Mouse (Mus musculus): ENCODE data around the gene Fgr. TPM values are rescaled to one million over a fixed set of nuclear protein-coding genes. Genes with fewer than 3 reads are reported as not detected.

Gene Fgr
- total RNA-seq, 2 experiments from 2014 or later: 0.09 to 0.14 TPM

DNA sequence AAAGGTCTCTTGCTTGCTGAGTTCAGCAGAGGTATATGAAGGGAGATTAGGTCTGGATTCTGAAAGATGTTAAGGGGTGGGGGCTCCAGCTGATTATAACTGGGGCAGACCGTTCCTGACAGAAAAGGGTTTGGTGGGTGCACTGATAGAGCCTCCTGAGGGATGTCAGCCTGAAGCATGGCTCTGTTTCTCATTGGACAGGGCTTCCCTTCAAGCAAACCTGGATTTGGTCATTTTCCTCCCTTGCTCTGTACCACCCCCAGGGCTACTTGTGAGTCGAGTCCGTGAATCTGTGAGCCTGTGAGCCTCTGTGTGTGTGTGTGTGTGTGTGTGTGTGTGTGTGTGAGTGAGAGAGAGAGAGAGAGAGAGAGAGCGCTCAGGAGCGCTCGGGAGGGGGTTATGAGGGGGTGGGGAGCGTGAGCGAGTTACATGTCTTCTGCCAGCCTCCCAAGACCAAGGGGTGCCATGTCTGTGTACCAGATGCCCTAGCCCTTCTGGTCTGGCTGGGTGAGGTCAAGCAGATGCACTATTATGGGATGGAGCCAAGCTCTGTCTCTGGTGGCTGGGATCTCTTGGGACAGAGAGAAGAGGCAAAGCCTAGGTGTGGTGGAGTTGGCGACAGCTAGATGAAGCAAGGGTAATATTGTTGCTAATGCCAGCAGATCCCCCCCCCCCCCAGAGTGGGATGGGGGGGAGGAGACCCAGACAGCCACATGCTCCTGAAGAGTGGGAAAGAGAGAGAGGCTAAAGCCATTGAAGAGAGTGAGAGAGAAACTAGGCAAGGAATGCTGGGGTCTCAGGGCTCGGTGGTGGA is 41.2 kb downstream of the Fgr start:
- no peak for DNase-seq (ENCODE audit: low spot score)

DNA sequence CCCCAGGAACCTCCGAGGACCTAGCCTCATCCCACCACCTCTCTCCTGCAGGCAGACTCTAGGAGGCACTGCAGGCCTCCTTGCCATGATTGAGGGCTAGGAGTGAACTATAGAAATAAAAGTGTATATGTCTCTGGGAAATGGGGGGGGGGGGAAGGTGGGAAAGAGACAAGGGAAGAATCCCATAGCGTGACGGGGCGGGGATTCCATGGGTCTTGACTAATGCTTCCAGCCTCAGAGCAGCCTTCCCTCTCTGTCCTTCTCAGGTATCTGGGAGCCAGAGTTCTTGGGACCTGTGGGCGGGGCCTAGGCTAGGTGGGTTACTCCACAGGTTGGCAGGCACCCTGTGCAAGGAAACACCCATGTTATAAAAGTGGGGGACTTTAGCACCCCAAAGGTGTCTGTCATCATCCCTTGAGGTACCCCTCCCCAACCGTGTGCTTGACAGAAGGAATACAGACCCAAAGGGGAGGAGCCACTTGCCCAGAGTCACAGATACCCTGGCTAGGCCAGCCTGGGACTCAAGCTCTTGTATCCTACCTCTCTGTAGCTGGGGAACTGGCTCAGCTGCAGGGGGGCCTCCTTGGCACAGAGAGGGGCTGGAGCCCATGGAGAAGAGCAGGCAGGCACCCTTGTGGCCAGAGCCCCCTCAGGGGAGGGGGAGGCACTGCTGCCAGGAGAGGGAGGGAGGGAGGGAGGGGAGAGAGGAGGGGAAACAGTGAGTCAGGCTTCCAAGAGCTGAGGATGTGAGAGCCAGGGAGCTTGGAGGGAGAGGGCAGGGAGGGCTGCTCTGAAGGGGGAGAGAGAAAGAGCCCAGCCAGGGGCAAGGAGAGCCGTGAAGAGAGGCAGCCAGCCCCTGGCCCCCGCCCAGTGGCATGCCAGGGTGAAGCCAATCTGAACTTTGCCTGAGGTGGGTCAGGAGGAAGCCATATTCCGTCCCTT is 42.1 kb downstream of the Fgr start:
- DNase-seq (ENCODE audit: low spot score): no peak

DNA sequence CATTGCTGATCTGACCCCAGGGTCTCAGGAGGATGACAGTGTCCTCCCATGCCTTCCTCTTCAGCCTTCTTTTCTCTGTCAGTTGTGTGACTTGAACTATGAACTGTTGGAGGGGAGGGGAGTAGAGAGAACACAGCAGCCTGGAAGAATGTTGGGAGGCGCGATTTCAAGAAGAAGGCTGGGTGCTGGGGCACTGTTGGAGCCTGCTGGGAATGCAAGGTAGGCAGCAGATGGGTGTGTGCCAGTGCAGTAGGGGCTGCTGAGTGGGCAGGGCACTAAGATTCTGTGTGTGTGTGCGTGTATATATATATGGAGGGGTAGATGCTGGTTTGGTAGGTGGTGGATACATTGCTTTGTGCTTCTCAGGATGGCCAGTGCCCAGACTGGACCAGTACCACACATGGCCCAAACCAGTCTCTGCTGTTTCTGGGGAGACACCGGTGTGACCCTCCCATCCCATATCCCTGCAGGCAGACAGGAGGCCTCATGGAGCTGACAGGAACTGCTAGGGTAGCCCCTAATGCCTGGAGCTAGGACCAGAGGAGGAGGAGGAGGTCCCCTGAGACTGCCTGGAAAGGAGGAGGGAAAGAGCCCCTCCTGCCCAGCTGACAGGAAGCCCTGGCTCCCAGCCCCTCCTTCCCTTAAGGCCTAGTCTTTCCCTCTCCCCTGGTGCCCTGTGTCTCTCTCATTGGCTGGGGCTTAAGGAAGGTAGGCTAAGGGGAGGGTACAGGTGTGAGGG is 43.0 kb downstream of the Fgr start:
- DNase-seq (ENCODE audit: low spot score): no peak

DNA sequence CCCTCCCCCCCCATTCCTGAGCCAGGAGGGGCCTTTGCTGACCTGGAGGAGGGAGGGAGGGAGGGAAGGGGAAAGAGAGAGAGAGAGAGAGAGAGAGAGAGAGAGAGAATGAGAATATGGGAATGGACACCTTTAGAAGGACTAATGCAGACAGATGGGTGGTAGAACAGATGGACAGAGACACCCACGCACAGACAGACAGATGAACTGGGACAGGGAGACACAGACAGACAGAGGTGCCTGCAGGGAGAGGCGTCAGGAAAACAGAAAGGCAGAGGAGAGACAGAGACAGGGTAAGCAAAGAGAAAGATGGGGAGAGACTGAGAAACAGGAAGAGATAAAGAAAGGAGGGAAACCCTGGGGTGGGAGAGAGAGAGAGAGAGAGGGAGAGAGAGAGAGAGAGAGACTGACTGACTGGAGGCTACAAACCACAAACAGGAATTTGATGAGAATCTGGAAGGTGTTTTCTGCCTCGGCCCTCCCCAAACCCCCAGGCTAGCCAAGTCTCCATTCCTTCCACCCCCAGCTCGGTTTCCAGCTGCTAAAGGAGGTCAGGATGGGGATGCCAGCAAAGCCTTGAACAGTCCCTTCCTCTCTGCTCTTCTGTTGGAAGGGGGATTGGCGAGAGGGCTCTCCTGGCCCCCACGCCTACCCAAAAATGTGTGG is 43.8 kb downstream of the Fgr start:
- no peak for DNase-seq (ENCODE audit: low spot score)

DNA sequence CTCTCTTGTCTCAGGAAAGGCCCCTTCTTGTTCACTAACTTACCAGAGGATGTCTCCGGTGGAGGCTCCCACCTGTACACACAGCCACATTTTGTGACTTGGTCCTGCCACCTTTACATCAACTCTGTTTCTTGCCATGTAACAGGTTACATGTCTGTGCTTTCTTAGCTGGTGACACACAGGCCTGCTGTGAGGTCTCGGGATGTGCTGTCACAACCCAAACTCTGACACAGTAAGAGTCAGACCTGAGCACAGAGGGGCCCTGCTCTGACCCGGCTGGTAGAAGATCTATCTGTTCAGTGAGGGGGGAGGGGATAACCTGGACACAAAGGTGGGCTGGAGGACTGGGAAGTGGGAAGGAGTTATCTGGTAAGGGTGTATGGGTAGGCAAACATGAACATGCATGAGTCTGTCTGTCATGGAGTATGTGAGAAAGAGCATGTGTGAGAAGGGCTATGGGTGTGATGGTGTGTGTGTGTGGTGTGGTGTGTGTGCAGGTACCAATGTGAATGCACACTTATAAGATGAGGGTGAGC is 44.4 kb downstream of the Fgr start:
- no peak for DNase-seq (ENCODE audit: low spot score)

DNA sequence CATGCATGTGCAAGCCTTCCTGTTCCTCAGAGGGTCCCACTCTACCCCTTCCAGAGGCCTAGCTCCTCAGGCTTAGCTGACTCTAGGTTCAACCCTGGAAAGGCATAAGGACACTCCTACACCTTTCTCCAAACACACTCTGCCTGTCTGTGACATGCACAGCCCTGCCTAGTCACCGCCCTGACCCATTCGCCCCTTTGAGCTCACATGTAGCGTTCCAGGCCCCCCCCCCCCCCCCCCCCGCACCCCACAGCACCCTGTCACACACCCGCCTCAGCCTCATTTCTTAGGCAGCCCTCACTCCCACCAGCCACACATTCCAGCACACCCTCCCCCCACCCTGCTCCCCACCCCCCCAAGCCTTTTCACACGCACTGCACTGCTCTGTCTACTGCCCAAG is 46.8 kb downstream of the Fgr start:
- DNase-seq (ENCODE audit: low spot score): no peak

DNA sequence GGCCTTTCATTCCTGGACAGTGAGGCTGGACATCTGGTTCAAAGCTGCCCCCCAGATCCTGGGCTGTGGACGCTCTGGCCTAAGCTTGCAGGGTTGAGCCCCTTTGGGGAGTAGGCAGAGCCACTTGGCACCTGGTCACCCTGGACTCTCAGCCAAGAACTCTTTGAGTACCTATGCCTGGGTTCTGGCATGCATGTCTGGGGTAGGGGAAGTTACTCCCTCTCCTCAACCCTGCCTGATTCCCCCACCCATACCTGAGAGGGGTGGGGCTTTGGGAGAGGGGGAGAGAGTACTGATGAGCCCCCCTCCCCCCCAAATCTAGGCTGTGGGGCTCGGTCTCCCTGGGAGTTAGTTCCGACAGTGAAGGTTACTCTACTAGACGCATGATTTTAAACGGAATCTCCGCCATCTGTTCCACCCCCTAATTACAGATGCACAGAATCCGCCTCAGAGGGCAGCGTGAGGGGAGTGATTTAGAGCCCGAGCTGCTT is 47.3 kb downstream of the Fgr start:
- no peak for DNase-seq (ENCODE audit: low spot score)

DNA sequence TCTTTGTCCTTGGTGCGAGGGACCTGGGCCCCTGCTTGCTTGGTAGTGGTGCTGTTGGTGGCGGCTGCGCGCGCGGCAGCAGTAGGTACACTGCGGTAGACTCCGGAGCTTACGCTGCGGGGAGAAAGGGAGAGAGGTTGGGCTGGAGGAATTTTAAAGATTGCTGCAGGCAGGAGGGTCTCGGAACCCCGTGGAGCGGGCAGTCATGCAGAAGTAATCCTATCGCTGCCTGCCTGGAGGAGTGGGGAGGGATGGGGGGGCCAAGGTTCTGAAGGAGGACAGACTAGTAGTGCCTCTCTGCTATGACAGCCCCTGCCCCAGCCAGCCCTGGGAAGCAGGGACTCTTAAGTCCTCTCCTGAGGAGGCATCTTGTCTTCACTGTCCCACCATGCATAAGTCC is 48.3 kb downstream of the Fgr start:
- no peak for DNase-seq (ENCODE audit: low spot score)

DNA sequence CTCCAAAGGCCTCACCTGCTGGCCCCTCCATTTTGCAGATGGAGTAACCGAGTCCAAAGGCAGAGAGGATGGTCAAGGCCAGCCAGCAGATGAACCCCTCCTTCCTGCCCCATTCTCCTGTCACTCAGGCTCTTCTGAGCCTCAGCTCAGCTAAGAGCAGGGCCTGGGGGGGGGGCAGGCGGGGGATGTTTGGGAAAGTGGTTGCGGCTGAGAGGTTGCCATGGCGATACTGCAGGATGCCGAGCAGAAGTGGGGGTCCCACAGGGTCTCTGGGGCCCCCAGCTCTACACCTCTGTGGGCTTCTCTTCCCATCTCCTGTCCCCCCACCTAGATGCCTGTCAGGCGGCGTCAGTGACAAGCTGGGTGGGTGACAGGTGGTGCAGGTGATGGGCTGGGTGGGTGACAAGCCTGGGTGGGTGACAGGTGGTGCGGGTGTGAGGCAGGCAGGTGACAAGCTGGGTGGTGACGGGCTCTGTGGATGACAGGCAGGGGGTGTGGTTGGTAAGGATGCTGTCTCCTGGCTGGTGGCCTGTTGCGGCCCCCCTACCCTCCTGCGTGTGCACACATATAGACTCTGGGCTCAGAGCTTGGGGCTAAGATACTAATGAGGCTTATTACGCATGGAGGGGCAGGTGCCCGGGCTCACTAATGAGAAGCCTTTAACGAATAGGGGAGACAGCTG is 49.2 kb downstream of the Fgr start:
- DNase-seq (ENCODE audit: low spot score): no peak

DNA sequence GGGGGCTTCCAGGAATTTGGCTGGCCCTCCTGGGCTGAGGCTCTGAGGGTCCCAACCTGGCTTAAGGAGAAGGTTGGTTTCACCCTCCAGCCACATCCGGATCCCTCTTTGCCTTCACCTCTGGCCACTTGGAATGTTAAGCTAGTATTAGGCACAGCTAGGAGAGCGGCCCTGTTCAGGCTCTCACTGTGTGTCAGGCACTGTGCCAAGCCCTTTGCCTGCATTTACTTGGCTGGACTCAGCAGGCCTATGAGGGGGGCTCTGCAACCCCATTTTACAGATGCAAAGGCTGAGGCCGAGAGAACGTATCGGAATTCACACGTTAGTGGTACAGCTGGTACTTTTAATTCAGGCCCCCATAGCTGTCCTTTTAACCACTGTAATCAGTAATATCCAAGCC is 49.7 kb downstream of the Fgr start:
- DNase-seq (ENCODE audit: low spot score): no peak

DNA sequence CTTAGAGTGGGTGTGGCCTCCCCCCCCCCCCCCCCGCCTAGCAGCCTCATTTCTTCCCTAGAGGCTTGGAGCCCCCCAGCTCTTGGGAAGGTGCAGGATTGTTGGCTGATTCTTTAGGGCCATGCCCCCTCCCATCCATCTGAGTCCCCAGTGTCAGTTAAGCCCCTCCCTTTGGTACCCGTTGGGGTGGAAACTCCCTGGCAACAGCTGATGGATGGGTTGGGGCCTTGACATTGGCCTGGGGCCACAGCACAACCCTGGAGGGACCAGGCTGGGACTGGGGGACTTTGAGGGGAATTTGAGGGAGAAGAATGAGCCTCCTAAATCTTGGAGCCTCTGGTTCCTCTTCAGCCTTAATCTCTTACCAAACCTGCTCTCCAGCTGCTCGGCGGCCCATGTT is 50.5 kb downstream of the Fgr start:
- no peak for DNase-seq (ENCODE audit: low spot score)

DNA sequence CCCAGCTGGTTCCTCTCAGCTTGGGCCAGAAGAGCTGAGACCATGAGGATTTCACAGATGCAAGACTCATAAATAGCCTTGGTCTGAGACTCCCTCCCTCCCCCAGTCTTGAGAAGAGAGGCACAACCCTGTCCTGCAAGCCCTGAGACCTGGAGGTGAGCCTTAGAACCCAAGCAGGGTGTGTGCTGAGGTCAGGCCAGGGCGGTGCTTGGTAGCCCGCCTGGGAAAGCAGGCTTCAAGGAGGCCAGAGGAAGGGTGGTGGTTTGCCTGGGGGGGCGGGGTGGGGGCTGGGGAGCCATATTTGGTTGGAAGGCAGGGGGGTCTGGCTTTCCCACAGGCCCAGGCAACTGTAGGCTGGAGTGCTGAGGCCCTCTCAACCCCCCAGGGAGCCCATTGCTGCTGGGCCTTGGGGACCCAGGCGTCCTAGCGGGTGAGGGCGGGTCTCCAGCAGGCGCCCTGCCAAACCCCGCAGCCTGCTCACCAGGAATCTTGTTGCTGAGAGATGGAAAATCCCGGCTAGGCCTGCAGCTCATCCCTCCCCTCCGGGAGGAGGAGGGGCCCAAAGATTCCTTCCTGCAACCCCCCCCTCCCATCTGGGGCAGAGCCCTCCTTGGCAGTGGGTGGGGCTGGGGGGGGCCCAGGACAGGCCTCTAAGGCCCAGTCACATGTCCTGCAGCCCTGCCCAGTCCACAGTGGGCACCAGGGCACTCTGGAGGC is 51.2 kb downstream of the Fgr start:
- peak; percentile 56 for DNase-seq (ENCODE audit: low spot score)

DNA sequence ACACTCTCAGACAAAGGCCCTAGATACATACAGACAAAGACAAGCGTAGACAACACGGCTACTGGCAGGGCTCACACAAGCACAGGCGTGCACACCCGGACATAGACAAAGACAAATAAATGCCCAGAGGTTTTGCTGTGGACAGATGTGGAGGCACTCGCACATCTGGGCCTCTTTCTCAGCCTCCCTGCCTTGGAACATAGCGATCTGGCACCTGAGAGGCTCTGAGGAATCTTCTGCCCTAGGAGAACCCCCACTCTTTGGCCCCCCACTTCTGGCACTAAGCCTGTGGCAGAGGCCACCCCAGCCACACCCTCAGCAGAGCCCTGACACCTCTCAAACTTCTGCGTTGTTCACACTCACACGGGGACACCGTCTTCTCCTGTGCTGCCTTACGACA is 52.4 kb downstream of the Fgr start:
- no peak for DNase-seq (ENCODE audit: low spot score)

DNA sequence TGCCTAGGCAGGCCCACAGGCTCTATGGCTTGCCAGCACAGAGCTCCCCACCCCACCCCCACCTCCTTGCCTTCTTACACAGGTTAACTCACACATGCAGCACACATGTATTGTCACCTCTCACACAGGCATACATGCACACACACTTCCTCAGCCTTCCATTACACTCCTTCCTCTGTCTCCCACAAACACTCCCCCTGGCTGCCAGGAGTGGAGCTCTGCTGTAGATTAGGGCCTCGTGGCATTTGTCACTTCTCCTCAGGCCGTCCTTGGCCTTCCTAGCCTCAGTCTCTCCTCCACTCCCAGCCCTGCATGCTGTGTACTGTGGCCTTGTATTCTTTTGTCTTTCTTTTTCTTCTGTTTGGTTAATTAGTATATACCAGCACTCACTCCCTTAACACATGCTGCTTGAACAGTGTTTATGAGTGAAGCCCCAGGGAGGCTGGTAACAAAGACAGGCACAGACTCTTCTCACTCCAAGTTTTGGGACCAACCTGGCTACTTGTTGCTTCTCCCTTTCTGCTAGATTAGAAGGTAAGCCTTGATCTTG is 53.0 kb downstream of the Fgr start:
- no peak for DNase-seq (ENCODE audit: low spot score)

DNA sequence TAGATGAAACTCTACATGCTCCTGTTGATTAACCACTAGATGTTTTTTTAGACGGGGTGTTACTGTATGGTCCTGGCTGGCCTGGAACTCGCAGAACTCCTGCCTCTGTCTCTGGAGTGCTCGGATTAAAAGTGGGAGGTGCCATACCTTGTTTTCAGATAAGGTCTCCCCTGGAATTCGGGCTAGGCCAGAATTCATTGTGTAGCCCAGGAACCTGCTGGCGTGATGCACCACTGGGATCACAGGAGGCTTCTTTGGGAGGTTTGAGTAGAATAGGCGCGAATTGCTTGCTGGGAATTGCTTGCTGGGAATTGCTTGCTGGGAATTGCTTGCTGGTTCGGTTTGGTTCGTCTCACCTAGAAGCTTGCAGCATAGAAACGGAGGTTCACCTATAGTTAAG is 53.8 kb downstream of the Fgr start:
- no peak for DNase-seq (ENCODE audit: low spot score)

DNA sequence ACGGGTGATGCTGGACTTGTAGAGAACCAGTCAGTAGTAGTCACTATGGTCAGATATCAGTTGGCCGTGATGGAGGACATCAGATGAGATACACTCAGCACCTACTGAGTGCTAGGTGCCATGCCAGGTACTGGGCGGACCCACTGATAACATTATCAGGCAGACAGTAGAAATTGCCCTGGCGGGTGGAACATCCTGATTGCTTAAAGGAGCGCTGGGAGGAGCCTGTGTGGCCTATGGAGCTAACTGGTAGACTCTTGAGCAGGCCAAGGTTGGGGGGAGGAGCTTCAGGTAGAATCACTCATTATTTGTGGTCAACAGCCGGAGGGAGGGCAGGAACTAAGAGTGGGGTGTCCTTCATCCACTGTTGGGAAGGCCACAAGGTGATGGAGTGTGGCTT is 54.3 kb downstream of the Fgr start:
- DNase-seq (ENCODE audit: low spot score): no peak

DNA sequence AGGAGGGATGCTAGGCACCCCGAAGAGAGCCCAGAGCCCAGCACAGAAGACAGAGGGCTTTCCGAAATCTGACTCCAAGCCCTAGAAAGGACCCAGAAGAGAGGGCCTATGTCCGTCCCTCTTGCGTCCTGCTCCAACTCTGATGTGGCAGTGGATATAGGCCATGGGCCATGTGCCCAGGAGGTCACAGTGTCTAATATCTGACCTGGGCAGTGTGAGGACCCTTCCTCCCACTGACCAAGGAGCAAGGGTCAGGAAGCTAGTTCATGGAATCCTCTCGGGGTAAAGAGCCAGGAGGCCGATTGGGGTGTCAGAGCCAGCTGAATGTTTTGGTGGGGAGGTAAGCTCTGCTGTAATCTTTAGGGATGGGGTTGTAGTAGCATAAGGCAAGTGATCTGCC is 55.0 kb downstream of the Fgr start:
- no peak for DNase-seq (ENCODE audit: low spot score)

DNA sequence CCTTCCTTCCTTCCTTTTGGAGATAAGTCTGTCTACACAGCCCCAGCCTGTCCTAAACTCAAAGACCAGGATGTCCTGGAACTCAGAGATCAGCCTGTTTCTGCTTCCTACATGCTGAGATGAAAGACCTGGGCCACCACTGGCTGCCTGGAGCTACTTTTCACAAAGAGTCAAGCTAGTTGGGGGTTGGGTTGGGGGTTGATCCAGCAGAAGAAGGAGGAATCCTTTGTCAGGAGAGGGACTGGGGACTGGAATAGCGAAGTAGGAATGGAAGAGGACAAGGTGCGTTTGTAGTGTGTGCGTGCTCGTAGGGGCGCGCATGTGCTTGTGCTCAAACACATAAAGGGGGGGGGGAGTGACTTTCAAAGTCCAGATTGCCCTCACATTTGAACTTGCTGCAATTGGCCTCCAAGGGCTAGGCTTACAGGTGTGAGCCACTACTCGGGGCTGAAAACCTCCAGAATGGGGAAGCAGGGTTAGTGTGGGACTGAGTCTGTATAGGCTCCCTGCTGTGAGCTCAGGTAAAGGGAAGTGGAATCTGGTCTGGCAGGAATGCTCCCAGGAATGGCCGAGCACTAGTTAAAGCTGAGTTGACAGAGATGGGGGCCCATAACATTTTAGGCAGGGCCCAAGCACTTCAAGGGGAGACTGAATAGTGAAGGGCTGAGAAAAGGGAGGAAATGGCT is 58.7 kb downstream of the Fgr start:
- DNase-seq (ENCODE audit: low spot score): no peak

DNA sequence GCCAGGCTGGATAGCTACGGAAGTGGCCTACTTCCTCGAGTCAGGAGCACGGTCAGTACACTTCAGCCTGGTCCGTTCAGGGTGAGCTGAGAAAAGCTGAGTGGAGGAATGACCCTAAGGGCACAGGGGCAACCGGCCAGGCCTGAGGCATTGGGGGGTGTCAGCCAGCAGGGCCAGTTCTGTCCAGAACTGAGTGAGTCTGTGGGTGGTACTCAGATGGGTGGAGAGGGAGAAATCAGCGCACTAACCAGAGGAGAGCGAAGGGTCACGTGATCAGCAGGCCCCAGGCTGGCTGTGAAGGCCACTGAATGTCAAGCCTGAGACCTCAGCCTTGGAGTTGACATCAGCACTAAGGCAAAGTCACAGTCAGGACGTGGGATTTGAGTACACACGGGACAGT is 60.6 kb downstream of the Fgr start:
- no peak for DNase-seq (ENCODE audit: low spot score)
